Mouse (Mus musculus): Measurements from ENCODE around the gene Zfp706.

Zfp706 gene

GRCm38 (mm10) chr15:37007233-37007958 lies at the start of gene Zfp706:
TSS of gene Zfp706 (minus strand) at chr15:37007773.
- DNase-seq (ENCODE audit: low spot score in 2 of 2): peak; percentile 99

GRCm38 (mm10) chr15:37054582-37054981 lies 47.0 kb upstream of the Zfp706 start:
- no peak for DNase-seq (ENCODE audit: low spot score in 2 of 2)

DNA sequence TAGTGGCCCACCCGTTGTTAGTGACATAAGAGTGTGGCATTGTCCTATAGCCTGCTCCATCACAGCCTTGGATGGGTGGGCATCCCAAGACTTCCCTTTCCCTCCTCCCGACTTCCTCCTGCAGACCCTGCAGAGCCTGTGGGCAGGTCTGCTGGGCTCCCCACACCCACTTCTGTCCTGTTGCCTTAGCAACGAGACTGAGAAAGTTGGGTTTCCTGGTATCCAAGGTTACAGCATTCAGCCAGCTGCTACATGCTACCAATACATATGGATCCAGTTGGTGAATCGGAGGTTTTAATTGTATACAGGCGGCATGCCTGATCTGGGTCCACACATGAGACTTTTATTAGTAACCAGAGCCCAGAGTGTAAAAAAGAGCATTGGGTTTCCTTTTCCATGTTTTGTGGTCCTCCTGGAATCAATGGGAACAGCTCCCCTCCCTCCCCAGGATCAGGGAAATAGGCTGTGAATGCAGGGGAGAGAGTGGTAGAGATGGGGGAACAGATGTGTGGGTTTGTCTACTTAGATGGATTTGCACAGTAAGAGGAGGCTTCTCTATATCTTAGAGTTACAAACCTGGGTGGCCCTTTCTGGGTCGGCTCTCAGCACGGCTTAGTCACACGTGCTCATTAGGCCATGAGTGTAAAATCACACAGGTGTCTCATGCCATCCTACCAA lies 45.7 kb upstream of the Zfp706 start:
- no peak for DNase-seq (ENCODE audit: low spot score in 2 of 2)

DNA sequence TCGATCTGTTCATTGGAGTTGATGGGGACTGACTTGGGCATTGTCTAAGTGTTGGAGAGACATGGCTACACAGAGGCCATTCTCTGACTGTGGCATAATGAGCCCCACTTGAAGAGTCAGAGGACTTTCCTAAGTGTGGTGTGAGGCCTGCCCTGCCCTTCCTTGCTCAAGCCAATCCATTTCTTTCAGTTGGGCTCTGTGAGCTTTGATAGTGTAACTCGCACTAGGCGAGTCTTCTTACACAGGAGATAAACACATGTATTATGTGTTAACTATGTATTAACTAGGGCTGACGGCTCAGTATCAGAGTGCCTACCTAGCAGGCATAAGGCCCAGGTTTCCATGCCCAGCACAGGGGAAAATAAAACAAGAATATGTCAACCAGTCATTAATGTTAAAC lies 39.8 kb upstream of the Zfp706 start:
- DNase-seq (ENCODE audit: low spot score in 2 of 2): no peak

GRCm38 (mm10) chr15:37046586-37046985 lies 39.0 kb upstream of the Zfp706 start:
- DNase-seq (ENCODE audit: low spot score in 2 of 2): no peak

DNA sequence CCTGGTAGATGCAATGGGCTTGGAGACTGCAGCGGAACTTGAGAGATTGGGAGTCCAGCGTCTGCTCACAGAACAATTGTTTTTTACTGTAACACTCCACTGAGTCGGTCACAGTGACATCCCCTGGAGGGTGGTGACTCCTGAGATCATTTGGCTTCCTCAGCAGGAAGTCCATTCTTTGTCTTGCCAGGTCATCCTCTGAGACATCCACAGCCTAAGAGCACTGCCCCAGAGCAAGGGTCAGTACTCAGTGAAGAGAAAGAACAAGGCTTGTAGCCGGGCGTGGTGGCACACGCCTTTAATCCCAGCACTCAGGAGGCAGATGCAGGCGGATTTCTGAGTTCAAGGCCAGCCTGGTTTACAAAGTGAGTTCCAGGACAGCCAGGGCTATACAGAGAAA lies 38.6 kb upstream of the Zfp706 start:
- DNase-seq (ENCODE audit: low spot score in 2 of 2): no peak

DNA sequence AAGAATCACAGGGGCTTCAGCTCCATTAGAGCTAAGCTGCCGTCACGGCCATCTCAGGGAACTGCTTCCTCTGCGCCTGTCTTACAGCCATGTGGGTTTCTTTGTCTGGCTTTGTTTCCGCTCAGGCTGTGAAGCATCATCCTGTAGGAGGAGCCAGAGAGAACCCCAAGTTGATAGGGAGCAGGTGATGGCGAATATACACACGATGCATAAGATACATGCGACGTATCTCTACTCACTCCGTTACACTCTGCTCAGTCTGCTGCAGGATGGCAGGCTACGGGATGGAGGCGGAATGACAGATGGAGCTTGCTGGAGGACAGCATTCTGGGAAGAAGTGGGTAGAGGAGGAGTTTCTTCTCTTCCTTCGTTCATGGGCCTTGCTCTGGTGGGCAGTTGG lies 37.9 kb upstream of the Zfp706 start:
- DNase-seq (ENCODE audit: low spot score in 2 of 2): no peak

DNA sequence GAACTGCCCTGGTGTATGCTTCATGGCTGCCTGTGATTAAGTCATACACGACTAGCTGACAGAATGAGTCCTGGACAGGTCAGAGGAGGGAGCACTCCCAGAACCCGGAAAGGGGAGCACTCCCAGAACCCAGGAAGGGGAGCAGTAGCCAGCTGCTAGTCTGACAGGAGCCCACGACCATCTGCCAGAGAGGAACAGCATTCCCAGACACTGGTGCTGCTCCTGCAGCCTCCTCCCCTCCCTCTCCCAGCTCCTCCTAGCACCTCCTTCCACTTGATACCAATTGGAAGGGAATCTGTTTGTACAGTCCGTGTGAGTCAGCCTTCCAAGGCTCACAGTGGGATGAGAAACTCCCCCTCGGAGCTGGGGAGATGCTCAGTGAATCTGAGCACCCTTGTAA lies 35.0 kb upstream of the Zfp706 start:
- peak; percentile 4 to 17 for DNase-seq (ENCODE audit: low spot score in 2 of 2)

DNA sequence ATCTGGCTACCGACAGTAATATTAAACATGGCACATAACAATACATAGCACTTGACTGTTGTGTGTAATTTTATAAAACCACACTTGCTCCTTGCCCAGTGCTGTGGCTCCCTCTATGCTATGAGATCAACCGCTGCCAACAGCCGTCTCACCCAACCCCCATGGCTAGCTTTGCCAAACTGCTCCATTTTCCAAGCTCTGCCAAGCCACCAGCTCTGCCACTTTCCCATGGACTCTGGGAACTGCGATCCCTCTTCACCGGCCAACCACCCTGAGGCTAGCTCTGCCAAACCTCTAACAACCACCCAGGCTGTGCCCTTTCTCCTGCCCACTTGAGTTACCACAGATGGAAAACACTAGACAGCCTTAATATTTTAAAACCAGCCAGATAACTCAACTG lies 33.6 kb upstream of the Zfp706 start:
- DNase-seq (ENCODE audit: low spot score in 2 of 2): peak; percentile 39 to 59

- DNase-seq (ENCODE audit: low spot score in 2 of 2): no peak
These were observed 31.1 kb upstream of the Zfp706 start for GRCm38 (mm10) chr15:37038666-37039065.

DNA sequence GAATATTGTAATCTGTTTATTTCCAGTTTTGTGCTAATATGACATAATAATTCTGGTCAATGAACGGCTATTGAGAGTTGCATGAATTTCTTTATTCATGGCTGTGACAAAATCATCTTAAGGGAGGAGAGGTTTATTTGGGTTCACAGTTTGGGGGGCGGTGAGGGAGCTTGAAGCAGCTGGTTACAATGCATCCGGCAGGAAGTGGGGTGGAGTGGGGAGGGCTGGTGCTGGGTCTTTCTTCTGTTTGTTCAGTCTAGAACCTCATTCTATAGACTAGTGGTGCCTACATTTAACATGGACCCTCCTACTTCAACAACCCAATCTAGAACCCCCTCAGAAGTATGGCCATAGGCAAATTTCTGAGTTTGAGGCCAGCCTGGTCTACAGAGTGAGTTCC lies 30.1 kb upstream of the Zfp706 start:
- DNase-seq (ENCODE audit: low spot score in 2 of 2): no peak

DNA sequence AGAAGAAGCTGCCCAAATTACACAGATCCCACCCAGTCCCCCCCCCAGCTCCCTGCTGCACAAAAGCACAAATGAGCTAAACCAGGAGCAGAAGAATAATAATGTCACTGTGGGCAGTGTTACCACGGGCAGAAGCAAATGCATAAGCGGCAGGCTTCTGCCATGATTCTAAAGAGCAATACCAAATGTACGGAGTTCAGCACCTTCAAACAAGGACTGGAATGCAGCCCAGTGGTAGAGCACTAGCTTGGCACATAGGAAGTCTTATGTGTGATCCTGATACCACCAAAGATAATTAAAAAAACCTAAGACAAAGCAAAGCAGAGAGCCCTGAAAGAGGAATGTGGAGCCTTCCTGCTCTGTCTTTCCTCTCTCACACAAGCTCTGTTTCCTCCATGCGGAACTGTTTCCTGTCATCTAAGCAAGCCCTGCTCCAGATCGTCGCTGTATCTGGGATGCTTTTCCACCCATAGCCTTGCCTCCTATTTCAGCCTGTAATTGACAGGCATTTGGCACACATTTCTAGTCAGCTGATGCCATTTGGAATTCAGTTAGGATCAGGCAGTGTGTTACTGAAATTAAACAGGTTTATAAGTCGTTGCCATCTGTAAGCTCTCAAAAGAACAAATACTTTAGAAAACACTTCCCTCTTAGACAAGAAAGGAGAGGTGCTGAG lies 29.0 kb upstream of the Zfp706 start:
- peak in 1 of 2 experiments; percentile 9 for DNase-seq (ENCODE audit: low spot score in 2 of 2)

- no peak for DNase-seq (ENCODE audit: low spot score in 2 of 2)
These were observed 26.6 kb upstream of the Zfp706 start for GRCm38 (mm10) chr15:37034155-37034554.

DNA sequence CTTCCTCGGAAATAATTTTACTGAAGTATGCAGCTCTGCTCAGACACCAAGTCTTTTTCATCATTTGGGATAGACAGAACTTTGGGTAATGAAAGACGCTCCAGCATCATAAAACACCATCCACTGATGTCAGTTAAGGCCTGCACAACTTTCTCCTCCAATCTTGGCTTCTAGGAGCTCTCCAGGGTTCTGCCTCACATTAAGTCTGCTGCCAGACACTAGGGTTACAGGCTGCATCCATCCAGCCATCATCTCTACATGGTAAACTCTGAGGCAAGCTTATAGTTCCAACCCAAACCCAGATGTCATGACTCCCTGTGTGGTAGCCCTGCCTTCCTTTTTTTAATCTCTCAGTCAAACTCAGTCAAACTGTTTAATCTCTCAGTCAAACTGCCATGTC lies 25.9 kb upstream of the Zfp706 start:
- DNase-seq (ENCODE audit: low spot score in 2 of 2): no peak

DNA sequence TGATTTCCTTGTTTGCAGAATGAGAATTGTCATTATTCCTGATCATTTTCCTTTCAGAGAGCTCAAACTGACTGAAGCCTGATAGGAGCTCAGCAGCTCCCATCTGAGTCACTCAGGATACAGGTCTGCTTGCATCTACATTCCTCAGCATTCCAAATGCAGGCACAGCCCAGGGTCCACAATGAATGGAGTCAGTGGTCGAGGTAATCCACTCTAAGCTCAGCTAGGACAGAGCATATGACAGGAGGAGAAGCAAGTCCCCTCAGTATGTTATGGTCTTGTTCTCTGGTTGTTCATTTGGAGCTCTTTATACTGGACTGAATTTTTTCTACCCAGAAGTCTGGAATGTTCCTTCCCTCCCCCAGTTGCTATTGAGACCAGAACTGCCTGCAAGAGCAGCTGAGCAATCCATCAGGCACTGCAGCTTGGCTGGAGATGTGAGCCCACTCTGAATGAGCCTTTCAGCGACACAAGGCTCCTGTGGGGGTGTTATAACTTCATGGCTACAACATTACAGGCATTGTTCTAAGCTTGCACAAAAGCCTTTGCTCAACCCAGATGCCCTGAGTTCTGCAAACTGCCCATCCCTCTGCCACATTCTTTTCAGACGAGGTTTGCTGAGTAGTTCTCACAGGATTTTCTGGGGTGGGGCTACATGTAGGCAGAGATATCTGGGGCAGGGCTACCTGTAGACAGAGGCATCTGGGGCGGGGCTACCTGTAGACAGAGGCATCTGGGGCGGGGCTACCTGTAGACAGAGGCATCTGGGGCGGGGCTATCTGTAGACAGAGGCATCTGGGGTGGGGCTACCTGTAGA lies 24.0 kb upstream of the Zfp706 start:
- no peak for DNase-seq (ENCODE audit: low spot score in 2 of 2)

DNA sequence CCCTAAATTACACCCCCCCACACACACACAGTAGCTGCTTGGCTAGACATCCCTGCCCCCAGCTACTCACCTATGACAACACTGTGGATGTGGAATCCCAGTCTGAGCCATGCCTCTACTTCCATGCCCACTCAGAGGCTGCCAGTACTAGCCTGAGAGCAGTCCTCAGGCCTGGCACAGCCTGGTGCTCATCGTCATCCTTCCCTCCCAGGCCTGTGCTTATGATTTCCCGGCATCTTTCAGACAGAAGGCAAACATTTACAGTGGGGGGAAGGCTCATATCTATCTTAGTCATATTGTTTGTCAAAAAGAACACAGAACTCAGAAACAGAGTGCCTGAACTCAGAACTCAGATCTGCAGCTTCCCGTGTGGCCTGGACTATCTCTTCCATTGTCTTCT lies 23.4 kb upstream of the Zfp706 start:
- DNase-seq (ENCODE audit: low spot score in 2 of 2): no peak

- DNase-seq (ENCODE audit: low spot score in 2 of 2): no peak
These were observed 20.4 kb upstream of the Zfp706 start for GRCm38 (mm10) chr15:37027956-37028355.

DNA sequence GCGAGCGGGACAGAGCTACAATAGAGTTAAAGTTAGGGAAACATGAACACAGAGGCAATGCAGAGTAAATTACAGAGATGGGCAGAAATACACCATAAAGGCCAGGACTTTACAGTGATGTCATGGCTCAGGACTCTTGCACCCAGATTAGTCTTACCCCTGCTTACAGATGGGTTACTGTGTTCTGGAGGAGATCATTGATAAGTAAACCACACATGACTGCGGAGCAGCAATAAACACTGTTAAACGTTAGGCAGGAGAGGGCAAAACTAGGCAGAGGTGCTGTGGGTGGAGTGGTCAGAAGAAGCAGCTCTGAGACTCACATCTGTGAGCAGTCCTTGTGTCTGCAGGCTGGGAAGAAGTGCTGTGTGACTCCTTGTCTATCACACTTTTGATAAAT lies 18.9 kb upstream of the Zfp706 start:
- DNase-seq (ENCODE audit: low spot score in 2 of 2): no peak

GRCm38 (mm10) chr15:37020581-37021245 lies 13.1 kb upstream of the Zfp706 start:
- no peak for DNase-seq (ENCODE audit: low spot score in 2 of 2)

- DNase-seq (ENCODE audit: low spot score in 2 of 2): no peak
These were observed 11.9 kb upstream of the Zfp706 start for GRCm38 (mm10) chr15:37019434-37019833.

DNA sequence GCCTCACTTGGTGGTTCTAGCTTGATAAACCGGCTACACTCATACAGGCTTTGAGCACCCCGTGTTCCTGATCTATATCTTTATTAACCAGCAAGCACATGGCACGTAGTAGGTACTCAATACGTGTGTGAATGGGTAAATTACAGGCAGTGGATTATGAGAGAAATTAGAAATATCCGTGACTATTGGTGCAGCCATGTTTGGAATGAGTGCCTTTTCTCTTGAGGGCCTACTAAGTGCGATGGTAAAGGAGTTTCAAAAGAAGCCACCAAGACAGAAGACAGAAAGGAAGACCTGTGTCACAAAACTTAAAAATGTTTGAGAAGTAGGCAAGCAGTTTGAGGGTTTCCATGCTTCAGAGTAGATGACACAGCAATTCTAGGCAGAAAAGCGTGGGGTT lies 4.3 kb upstream of the Zfp706 start:
- DNase-seq (ENCODE audit: low spot score in 2 of 2): no peak

DNA sequence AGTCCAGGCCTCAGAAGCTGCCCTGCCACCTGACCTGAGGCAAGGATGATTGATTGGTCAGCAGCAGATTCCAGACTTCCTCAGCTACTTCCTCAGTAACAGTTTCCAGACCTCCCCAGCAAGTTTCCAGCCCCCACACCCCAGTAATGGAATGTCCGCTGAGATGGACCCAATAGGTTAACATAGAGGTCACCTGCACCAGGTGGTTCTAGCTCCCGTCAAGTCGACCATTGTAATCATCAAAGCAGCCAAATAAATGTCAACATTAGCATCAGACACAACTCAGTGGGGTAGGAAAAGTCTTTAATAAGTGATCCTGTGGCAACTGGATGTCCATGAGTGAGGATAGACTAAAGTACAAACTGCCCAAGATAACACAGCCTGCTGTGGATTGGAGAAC lies 3.7 kb upstream of the Zfp706 start:
- DNase-seq (ENCODE audit: low spot score in 2 of 2): no peak

Data from heart, adult 9 months (tissue).